Mouse (Mus musculus) G1E-ER4 (cell line): Measurements from ENCODE around the gene Elmo3. TPM values are rescaled to one million over a fixed set of nuclear protein-coding genes. Genes with fewer than 3 reads are reported as not detected.

Experiments
- GATA1 ChIP-seq: IDR thresholded peaks from one replicate; pipeline ENCODE4 v1.8.0; 2012; ENCODE audit warnings: low read length, inconsistent platforms
- polyA plus RNA-seq: library from polyadenylated mRNA; stranded (reverse); fragments of >175 nt; gene quantifications from 2 replicates; pipeline ENCODE4 v1.2.3, GENCODE M21; 2012

The Elmo3 gene
- polyA plus RNA-seq, 1 experiment, result 0.87 TPM

- no peak for TF ChIP-seq GATA1
Measured at GRCm38 (mm10) chr8:105289805-105290460, 15.5 kb upstream of the Elmo3 start, which contains the start of gene 4931428F04Rik. Gene 4931428F04Rik (minus strand): TSS chr8:105289864.

- TF ChIP-seq GATA1, result no peak
Measured at GRCm38 (mm10) chr8:105290554-105291314, 14.7 kb upstream of the Elmo3 start.

- no peak for TF ChIP-seq GATA1
Measured at GRCm38 (mm10) chr8:105292471-105292870, 12.9 kb upstream of the Elmo3 start.

GRCm38 (mm10) chr8:105293405-105293804, 12.0 kb upstream of the Elmo3 start:
- TF ChIP-seq GATA1, result no peak

GRCm38 (mm10) chr8:105294776-105295175, 10.6 kb upstream of the Elmo3 start:
- TF ChIP-seq GATA1, result no peak

GRCm38 (mm10) chr8:105295256-105295655, 10.1 kb upstream of the Elmo3 start:
- TF ChIP-seq GATA1, result no peak

GRCm38 (mm10) chr8:105295895-105296573, 9.4 kb upstream of the Elmo3 start, which contains the start of gene Exoc3l:
Gene Exoc3l (minus strand): TSS chr8:105296101.
- TF ChIP-seq GATA1, result no peak

GRCm38 (mm10) chr8:105297511-105298192, 7.7 kb upstream of the Elmo3 start, which contains the start of gene E2f4:
Gene E2f4 (plus strand): TSS chr8:105297663.
- TF ChIP-seq GATA1, result no peak

GRCm38 (mm10) chr8:105298351-105299252, 6.8 kb upstream of the Elmo3 start:
- no peak for TF ChIP-seq GATA1

- no peak for TF ChIP-seq GATA1
Measured at GRCm38 (mm10) chr8:105299962-105300361, 5.4 kb upstream of the Elmo3 start.

GRCm38 (mm10) chr8:105303396-105303795, 2.0 kb upstream of the Elmo3 start:
- no peak for TF ChIP-seq GATA1

GRCm38 (mm10) chr8:105303874-105304273, 1.5 kb upstream of the Elmo3 start:
- TF ChIP-seq GATA1, result no peak

GRCm38 (mm10) chr8:105304325-105305210, 833 bp upstream of the Elmo3 start:
- TF ChIP-seq GATA1, result no peak
